Mouse (Mus musculus): ENCODE data around the gene Gm20547. TPM values are rescaled to one million over a fixed set of nuclear protein-coding genes. Genes with fewer than 3 reads are reported as not detected.

Gm20547 gene
- polyA plus RNA-seq, 1 experiment from 2014 or later = not detected

GRCm38 (mm10) chr17:34808599-34809205, 73.1 kb downstream of the Gm20547 start:
- Histone ChIP-seq H3K27me3 (ENCODE audit: control insufficient read depth, insufficient read depth, low read length) (no peaks in the 10 kb centered on the region), H3K4me2 (ENCODE audit: low read length) (no peak overlapping the region), H3K27ac (replicated peaks; ENCODE audit: low read depth, low read length) (no peak overlapping the region), H3K9me3 (ENCODE audit: control insufficient read depth, low read length) (peaks cover 3% of the 10 kb centered on the region; the same call in 1 of the 2 replicates), H3K36me3 (ENCODE audit: control insufficient read depth, insufficient read depth, low read length) (no peaks in the 10 kb centered on the region), H3K9ac (replicated peaks; ENCODE audit: low read length) (no peak overlapping the region), H3K4me3 (replicated peaks; ENCODE audit: low read depth, low read length) (no peak overlapping the region), H3K4me1 (ENCODE audit: control insufficient read depth, insufficient read depth, low read length) (no peaks in the 10 kb centered on the region)
- no peak for DNase-seq
- no peak for ATAC-seq (ENCODE audit: low FRiP score, low TSS enrichment)
- WGBS = 84% methylated on average over 6 of the region's 6 CpGs

- DNase-seq (no peak), ATAC-seq (ENCODE audit: low FRiP score, low TSS enrichment) (no peak)
- Histone ChIP-seq H3K9ac (replicated peaks; ENCODE audit: low read length) (no peak overlapping the region), H3K36me3 (ENCODE audit: control insufficient read depth, insufficient read depth, low read length) (no peaks in the 10 kb centered on the region), H3K4me3 (replicated peaks; ENCODE audit: low read depth, low read length) (no peak overlapping the region), H3K9me3 (ENCODE audit: control insufficient read depth, low read length) (peaks cover 3% of the 10 kb centered on the region; the same call in 1 of the 2 replicates), H3K27ac (replicated peaks; ENCODE audit: low read depth, low read length) (no peak overlapping the region), H3K4me1 (ENCODE audit: control insufficient read depth, insufficient read depth, low read length) (no peaks in the 10 kb centered on the region), H3K27me3 (ENCODE audit: control insufficient read depth, insufficient read depth, low read length) (no peaks in the 10 kb centered on the region), H3K4me2 (ENCODE audit: low read length) (no peak overlapping the region)
- WGBS = 73% methylated on average over 3 of the region's 3 CpGs
These were observed 74.7 kb downstream of the Gm20547 start for GRCm38 (mm10) chr17:34807176-34807575.

Small RNA genes within 50 kb of the gene (microRNA-seq; reads per million reads assigned to microRNA genes)
- gene Mir6970 (1.5 reads per million, percentile 3 among the genes with 10 or more reads in this experiment), gene Mir6971 (4.1 reads per million, percentile 24 among the genes with 10 or more reads in this experiment), gene Mir6972 (not detected)

Other genes with a start within 250 kb of the Gm20547 start
- gene Fkbpl, start 237.3 kb downstream of the Gm20547 start, polyA plus RNA-seq (2014; fragmentation: Nextera tagmentation; extraction: Ambion mirVana) = 11.2 and 14.5 TPM in 2 replicates
- gene Atf6b, start 234.9 kb downstream of the Gm20547 start, polyA plus RNA-seq (2014; fragmentation: Nextera tagmentation; extraction: Ambion mirVana) = 97.1 TPM in 2 replicates
- 0.13 and 0.24 TPM in 2 replicates for gene Tnxb, start 211.5 kb downstream of the Gm20547 start, polyA plus RNA-seq (2014; fragmentation: Nextera tagmentation; extraction: Ambion mirVana)
- 0.09 TPM in 1 of 2 replicates, not detected in the other for gene C4b, start 138.2 kb downstream of the Gm20547 start, polyA plus RNA-seq (2014; fragmentation: Nextera tagmentation; extraction: Ambion mirVana)
- not detected in 2 replicates for gene Cyp21a1, start 77.5 kb downstream of the Gm20547 start, polyA plus RNA-seq (2014; fragmentation: Nextera tagmentation; extraction: Ambion mirVana)
- 32.1 and 39.3 TPM in 2 replicates for gene Stk19, start 45.1 kb downstream of the Gm20547 start, polyA plus RNA-seq (2014; fragmentation: Nextera tagmentation; extraction: Ambion mirVana)
- gene Dxo, start 45.0 kb downstream of the Gm20547 start, polyA plus RNA-seq (2014; fragmentation: Nextera tagmentation; extraction: Ambion mirVana) = 66.6 and 68.6 TPM in 2 replicates
- gene Skiv2l, start 31.8 kb downstream of the Gm20547 start, polyA plus RNA-seq (2014; fragmentation: Nextera tagmentation; extraction: Ambion mirVana) = 47.7 and 55.5 TPM in 2 replicates
- 75.5 and 85.3 TPM in 2 replicates for gene Nelfe, start 31.7 kb downstream of the Gm20547 start, polyA plus RNA-seq (2014; fragmentation: Nextera tagmentation; extraction: Ambion mirVana)
- gene Cfb, start 19.5 kb downstream of the Gm20547 start, polyA plus RNA-seq (2014; fragmentation: Nextera tagmentation; extraction: Ambion mirVana) = 1.8 and 3.0 TPM in 2 replicates
- gene Zbtb12, start 2.6 kb downstream of the Gm20547 start, polyA plus RNA-seq (2014; fragmentation: Nextera tagmentation; extraction: Ambion mirVana) = 3.0 and 6.8 TPM in 2 replicates
- 2.1 and 3.6 TPM in 2 replicates for gene C2, start 16.2 kb upstream of the Gm20547 start, polyA plus RNA-seq (2014; fragmentation: Nextera tagmentation; extraction: Ambion mirVana)
- gene Ehmt2, start 16.4 kb upstream of the Gm20547 start, polyA plus RNA-seq (2014; fragmentation: Nextera tagmentation; extraction: Ambion mirVana) = 91.6 and 97.0 TPM in 2 replicates
- not detected in 2 replicates for gene Slc44a4, start 32.4 kb upstream of the Gm20547 start, polyA plus RNA-seq (2014; fragmentation: Nextera tagmentation; extraction: Ambion mirVana)
- gene Neu1, start 49.2 kb upstream of the Gm20547 start, polyA plus RNA-seq (2014; fragmentation: Nextera tagmentation; extraction: Ambion mirVana) = 25.1 and 28.2 TPM in 2 replicates
- 0.17 and 0.53 TPM in 2 replicates for gene Hspa1b, start 77.2 kb upstream of the Gm20547 start, polyA plus RNA-seq (2014; fragmentation: Nextera tagmentation; extraction: Ambion mirVana)
- gene Gm20481, start 87.9 kb upstream of the Gm20547 start, polyA plus RNA-seq (2014; fragmentation: Nextera tagmentation; extraction: Ambion mirVana) = 1.1 and 2.3 TPM in 2 replicates
- gene Hspa1a, start 90.1 kb upstream of the Gm20547 start, polyA plus RNA-seq (2014; fragmentation: Nextera tagmentation; extraction: Ambion mirVana) = 5.6 and 8.1 TPM in 2 replicates
- 1.6 and 2.3 TPM in 2 replicates for gene Hspa1l, start 90.7 kb upstream of the Gm20547 start, polyA plus RNA-seq (2014; fragmentation: Nextera tagmentation; extraction: Ambion mirVana)
- gene Lsm2, start 99.8 kb upstream of the Gm20547 start, polyA plus RNA-seq (2014; fragmentation: Nextera tagmentation; extraction: Ambion mirVana) = 103 and 110 TPM in 2 replicates
- 43.4 and 51.1 TPM in 2 replicates for gene Vars, start 118.9 kb upstream of the Gm20547 start, polyA plus RNA-seq (2014; fragmentation: Nextera tagmentation; extraction: Ambion mirVana)
- gene Vwa7, start 134.5 kb upstream of the Gm20547 start, polyA plus RNA-seq (2014; fragmentation: Nextera tagmentation; extraction: Ambion mirVana) = 0.12 and 0.16 TPM in 2 replicates
- 2.0 and 2.2 TPM in 2 replicates for gene Sapcd1, start 146.0 kb upstream of the Gm20547 start, polyA plus RNA-seq (2014; fragmentation: Nextera tagmentation; extraction: Ambion mirVana)
- gene Msh5, start 164.7 kb upstream of the Gm20547 start, polyA plus RNA-seq (2014; fragmentation: Nextera tagmentation; extraction: Ambion mirVana) = 2.1 and 2.8 TPM in 2 replicates
- gene Clic1, start 167.9 kb upstream of the Gm20547 start, polyA plus RNA-seq (2014; fragmentation: Nextera tagmentation; extraction: Ambion mirVana) = 17.7 and 22.8 TPM in 2 replicates
- gene Ddah2, start 177.0 kb upstream of the Gm20547 start, polyA plus RNA-seq (2014; fragmentation: Nextera tagmentation; extraction: Ambion mirVana) = 375 and 392 TPM in 2 replicates
- gene Ly6g6c, start 183.3 kb upstream of the Gm20547 start, polyA plus RNA-seq (2014; fragmentation: Nextera tagmentation; extraction: Ambion mirVana) = not detected in 2 replicates
- gene Mpig6b, start 184.1 kb upstream of the Gm20547 start, polyA plus RNA-seq (2014; fragmentation: Nextera tagmentation; extraction: Ambion mirVana) = 0.11 and 0.21 TPM in 2 replicates
- gene Ly6g6e, start 194.9 kb upstream of the Gm20547 start, polyA plus RNA-seq (2014; fragmentation: Nextera tagmentation; extraction: Ambion mirVana) = 0.62 TPM in 1 of 2 replicates, not detected in the other
- gene Ly6g6d, start 196.0 kb upstream of the Gm20547 start, polyA plus RNA-seq (2014; fragmentation: Nextera tagmentation; extraction: Ambion mirVana) = 0.78 and 1.5 TPM in 2 replicates
- gene Ly6g6f, start 203.6 kb upstream of the Gm20547 start, polyA plus RNA-seq (2014; fragmentation: Nextera tagmentation; extraction: Ambion mirVana) = not detected in 2 replicates
- 79.4 and 86.0 TPM in 2 replicates for gene Abhd16a, start 207.2 kb upstream of the Gm20547 start, polyA plus RNA-seq (2014; fragmentation: Nextera tagmentation; extraction: Ambion mirVana)
- gene Ly6g5c, start 226.2 kb upstream of the Gm20547 start, polyA plus RNA-seq (2014; fragmentation: Nextera tagmentation; extraction: Ambion mirVana) = not detected in 2 replicates
- 1.3 TPM in 2 replicates for gene Ly6g5b, start 233.4 kb upstream of the Gm20547 start, polyA plus RNA-seq (2014; fragmentation: Nextera tagmentation; extraction: Ambion mirVana)
- 24.2 and 25.4 TPM in 2 replicates for gene Gpank1, start 239.4 kb upstream of the Gm20547 start, polyA plus RNA-seq (2014; fragmentation: Nextera tagmentation; extraction: Ambion mirVana)
- 328 and 334 TPM in 2 replicates for gene Csnk2b, start 240.0 kb upstream of the Gm20547 start, polyA plus RNA-seq (2014; fragmentation: Nextera tagmentation; extraction: Ambion mirVana)
- gene D17H6S53E, start 244.3 kb upstream of the Gm20547 start, polyA plus RNA-seq (2014; fragmentation: Nextera tagmentation; extraction: Ambion mirVana) = 6.0 and 6.8 TPM in 2 replicates

All from midbrain, embryonic 14.5 days (tissue).